Mouse (Mus musculus) stomach, postnatal 0 days (tissue): ENCODE results near the gene Mesp2. TPM values are rescaled to one million over a fixed set of nuclear protein-coding genes. Genes with fewer than 3 reads are reported as not detected.

ENCODE experiments used
- ATAC-seq: fragments of 200-750 bp; cut with Nextera tagmentation; 2 replicates; pipeline ENCODE4 v1.8.0; 2017; ENCODE audit not compliant: low FRiP score, low TSS enrichment
- DNase-seq: peaks from one replicate; pipeline ENCODE4 v3.0.0-alpha.2; 2016; ENCODE audit warnings: low spot score
- H3K27ac ChIP-seq: fragments of 300-500 bp; sonication (generic); replicated peaks from 2 replicates; pipeline ENCODE4 v1.5.1; 2014; ENCODE audit warnings: mild to moderate bottlenecking, control low read depth
- H3K27me3 ChIP-seq: fragments of 300-500 bp; sonication (generic); 2 replicates; pipeline ENCODE4 v1.6.1; 2014; ENCODE audit warnings: low read length; ENCODE audit not compliant: control insufficient read depth, insufficient read depth
- H3K36me3 ChIP-seq: fragments of 300-500 bp; sonication (generic); 2 replicates; pipeline ENCODE4 v1.6.1; 2014; ENCODE audit warnings: low read length, mixed read lengths; ENCODE audit not compliant: control insufficient read depth, insufficient read depth
- H3K4me1 ChIP-seq: fragments of 300-500 bp; sonication (generic); replicated peaks from 2 replicates; pipeline ENCODE4 v1.6.1; 2014; ENCODE audit warnings: antibody characterized with exemption; ENCODE audit not compliant: control insufficient read depth, insufficient read depth
- H3K4me2 ChIP-seq: fragments of 300-500 bp; sonication (generic); replicated peaks from 2 replicates; pipeline ENCODE4 v1.6.1; 2014; ENCODE audit warnings: low read depth, mild to moderate bottlenecking, control low read depth, moderate library complexity
- H3K4me3 ChIP-seq: fragments of 300-500 bp; sonication (generic); 2 replicates; pipeline ENCODE4 v1.5.1; 2014; ENCODE audit warnings: low read depth, low read length, control low read depth
- H3K9ac ChIP-seq: fragments of 300-500 bp; sonication (generic); 2 replicates; pipeline ENCODE4 v1.6.1; 2014; ENCODE audit warnings: mild to moderate bottlenecking, low read length, control low read depth, mixed read lengths
- H3K9me3 ChIP-seq: fragments of 300-500 bp; sonication (generic); 2 replicates; pipeline ENCODE4 v1.6.1; 2016; ENCODE audit warnings: low read length; ENCODE audit not compliant: control insufficient read depth
- CTCF ChIP-seq: IDR thresholded peaks from 2 replicates; pipeline ENCODE4 v1.5.1; 2016; ENCODE audit warnings: antibody characterized with exemption, low read depth, mild to moderate bottlenecking, moderate library complexity
- EP300 ChIP-seq: optimal IDR thresholded peaks from 2 replicates; pipeline ENCODE3; 2016; ENCODE audit warnings: antibody characterized with exemption
- WGBS: fragments of 180-500 bp; shearing (Covaris S2); extraction: QIAGEN DNeasy Blood & Tissue Kit; methylation state at CpG from one replicate; pipeline ENCODE4 v1.1.7; 2014; 5-methylcytosine and 5-hydroxymethylcytosine counted together
- polyA plus RNA-seq: library from polyadenylated mRNA; unstranded; fragments of >200 nt; fragmentation: Nextera tagmentation; extraction: Ambion mirVana; gene quantifications from 2 replicates; pipeline ENCODE4 v1.2.1, GENCODE M21; 2015

Mesp2 gene
- polyA plus RNA-seq, 1 experiment from 2014 or later = 1.5 TPM

GRCm38 (mm10) chr7:79835196-79835595 lies 24.7 kb downstream of the Mesp2 start:
- DNase-seq (no peak), ATAC-seq (no peak)
- Histone ChIP-seq H3K27ac (no peak overlapping the region), H3K9me3 (no peaks in the 10 kb centered on the region), H3K36me3 (no peaks in the 10 kb centered on the region), H3K27me3 (no peaks in the 10 kb centered on the region), H3K4me2 (no peak overlapping the region), H3K9ac (no peak overlapping the region), H3K4me3 (no peak overlapping the region), H3K4me1 (no peaks in the 10 kb centered on the region)
- 94% methylated on average over 6 of the region's 6 CpGs for WGBS
- no peak for TF ChIP-seq EP300

- DNase-seq (no peak), ATAC-seq (no peak)
Observed at GRCm38 (mm10) chr7:79837247-79837646, 26.7 kb downstream of the Mesp2 start.

GRCm38 (mm10) chr7:79842163-79842562 lies 31.6 kb downstream of the Mesp2 start:
- H3K4me1 ChIP-seq = no peaks in the 10 kb centered on the region
- peak overlapping the region; percentile 8; the same call in 1 of the 2 replicates for H3K4me2 ChIP-seq
- 44% methylated on average over 7 of the region's 7 CpGs for WGBS
- no peaks in the 10 kb centered on the region; the same call in 1 of the 2 replicates for H3K36me3 ChIP-seq
- H3K27ac ChIP-seq = no peak overlapping the region; the same call in 1 of the 2 replicates
- no peak overlapping the region for H3K4me3 ChIP-seq
- H3K9ac ChIP-seq = no peak overlapping the region
- H3K27me3 ChIP-seq = no peaks in the 10 kb centered on the region
- no peaks in the 10 kb centered on the region for H3K9me3 ChIP-seq
- ATAC-seq = 0 out of 2 replicates have a peak, but pooled peaks have one; percentile 25
- DNase-seq = peak; percentile 55
- TF ChIP-seq CTCF (no peak), EP300 (no peak)

More at GRCm38 (mm10) chr7:79837247-79837646, 26.7 kb downstream of the Mesp2 start:
- H3K27me3 ChIP-seq = no peaks in the 10 kb centered on the region
- no peak overlapping the region for H3K9ac ChIP-seq
- no peak overlapping the region for H3K27ac ChIP-seq
- H3K36me3 ChIP-seq = no peaks in the 10 kb centered on the region; the same call in 1 of the 2 replicates
- H3K9me3 ChIP-seq = no peaks in the 10 kb centered on the region
- TF ChIP-seq CTCF (no peak), EP300 (no peak)
- H3K4me2 ChIP-seq = no peak overlapping the region
- no peaks in the 10 kb centered on the region for H3K4me1 ChIP-seq
- WGBS = 43% methylated on average over 2 of the region's 2 CpGs
- H3K4me3 ChIP-seq = no peak overlapping the region

- Histone ChIP-seq H3K9ac (no peak overlapping the region), H3K4me3 (no peak overlapping the region), H3K9me3 (no peaks in the 10 kb centered on the region), H3K27me3 (no peaks in the 10 kb centered on the region), H3K4me1 (no peaks in the 10 kb centered on the region), H3K36me3 (no peaks in the 10 kb centered on the region; the same call in 1 of the 2 replicates), H3K4me2 (peak overlapping the region; percentile 29), H3K27ac (peak overlapping the region; percentile 63; the same call in 1 of the 2 replicates)
- TF ChIP-seq CTCF (no peak), EP300 (no peak)
- WGBS = 48% methylated on average over 8 of the region's 8 CpGs
- peak; percentile 66 for ATAC-seq
- DNase-seq = peak; percentile 81
Observed at GRCm38 (mm10) chr7:79844090-79844802, 33.7 kb downstream of the Mesp2 start.

DNA sequence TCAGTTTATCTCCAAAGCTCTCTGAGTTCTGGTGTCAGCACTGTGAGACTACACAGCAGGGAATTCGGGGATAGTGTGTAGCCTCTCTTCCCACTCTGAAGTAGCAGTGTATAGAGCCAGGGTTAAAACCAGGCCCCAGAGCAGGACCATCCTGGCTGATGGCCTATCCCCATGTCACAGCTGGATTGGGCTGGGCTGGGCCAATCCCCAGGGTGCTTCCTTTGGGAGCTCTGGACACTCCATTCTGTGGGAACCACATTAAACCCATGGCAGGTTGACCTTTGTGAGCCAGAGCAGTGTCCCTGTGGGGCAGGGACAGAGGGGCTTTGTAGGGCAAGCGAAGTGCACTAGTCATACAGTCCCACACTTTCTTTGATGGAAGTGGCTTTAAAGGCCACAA lies 35.8 kb downstream of the Mesp2 start:
- DNase-seq = no peak
- TF ChIP-seq EP300 (no peak), CTCF (no peak)
- Histone ChIP-seq H3K4me1 (no peaks in the 10 kb centered on the region), H3K9me3 (no peaks in the 10 kb centered on the region), H3K4me2 (peak overlapping the region; percentile 64), H3K27me3 (no peaks in the 10 kb centered on the region), H3K27ac (no peak overlapping the region), H3K36me3 (no peaks in the 10 kb centered on the region; the same call in 1 of the 2 replicates), H3K4me3 (peak overlapping the region; percentile 48; the same call in 1 of the 2 replicates), H3K9ac (no peak overlapping the region)
- 72% methylated on average over 2 of the region's 2 CpGs for WGBS
- no peak for ATAC-seq
